Mouse (Mus musculus) left cerebral cortex, adult 2 months (tissue): ENCODE measurements around the gene Pdpk1. TPM values are rescaled to one million over a fixed set of nuclear protein-coding genes. Genes with fewer than 3 reads are reported as not detected.
A peak's percentile ranks its signal among the peaks of the same experiment; 100 is the strongest.
"Not testable (repeated sequence)": the region's sequence is repeated elsewhere in the genome, so short reads cannot be mapped to it uniquely, and the experiment has no call there.

ENCODE experiments used
- DNase-seq, 2 experiments: peaks; one replicate each; pipeline ENCODE4 v3.0.0; 2021 to 2022; ENCODE audit warnings: low spot score in 2 of 2, mixed read lengths in 1 of 2; ENCODE audit errors: extremely low spot score in 1 of 2
- H3K27ac ChIP-seq: fragments of 200-600 bp; 2 replicates; pipeline ENCODE4 v1.8.1; 2022
- H3K4me3 ChIP-seq: fragments of 200-600 bp; 2 replicates; pipeline ENCODE4 v1.8.1; 2022
- CTCF ChIP-seq: fragments of 200-600 bp; IDR thresholded peaks from 2 replicates; pipeline ENCODE4 v1.8.1; 2022; ENCODE audit warnings: antibody characterized with exemption, mild to moderate bottlenecking, moderate library complexity
- intact Hi-C: fragments of 180-260 bp; cut with DNase I; formaldehyde crosslinking; loops from one replicate; pipeline ENCODE4 v1.15.1; 2025
- total RNA-seq, 2 experiments: library from RNA; stranded (reverse); gene quantifications; 2 replicates each; pipeline ENCODE4 v1.2.3; 2021

The Pdpk1 gene
- total RNA-seq, 2 experiments from 2014 or later = 114 to 116 TPM

- TF ChIP-seq CTCF = no peak
- H3K4me3 ChIP-seq = no peak overlapping the region
- intact Hi-C loops = no loop called here
Measured at GRCm38 (mm10) chr17:24105111-24105510, 45.6 kb downstream of the Pdpk1 start.

GRCm38 (mm10) chr17:24098354-24098753, 52.4 kb downstream of the Pdpk1 start:
- DNase-seq = no peak
- no peak overlapping the region for H3K4me3 ChIP-seq
- H3K27ac ChIP-seq = no peak overlapping the region
- no peak for TF ChIP-seq CTCF
- intact Hi-C loops = no loop called here

More at GRCm38 (mm10) chr17:24105111-24105510, 45.6 kb downstream of the Pdpk1 start:
- no peak overlapping the region for H3K27ac ChIP-seq
- DNase-seq = no peak

DNA sequence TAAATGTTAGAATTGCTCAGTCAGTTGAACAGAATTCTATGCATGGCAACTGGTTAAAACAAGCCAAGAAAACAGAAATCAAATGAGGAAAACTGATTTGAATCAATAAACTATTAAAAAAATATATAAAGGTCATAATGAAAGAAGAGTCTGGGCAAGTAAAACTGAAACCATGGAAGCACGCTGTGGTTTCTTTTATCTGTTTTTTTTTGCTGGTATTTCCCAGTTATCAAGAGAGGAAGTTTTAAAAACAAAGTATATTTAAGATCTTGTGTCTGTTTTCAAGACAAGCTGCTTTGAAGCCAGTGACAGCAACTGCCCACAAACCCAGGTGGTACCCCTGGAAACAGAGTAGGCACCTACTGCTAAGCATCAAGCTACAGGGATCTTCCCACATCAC, 60.1 kb downstream of the Pdpk1 start:
- TF ChIP-seq CTCF = no peak
- Histone ChIP-seq H3K27ac (no peak overlapping the region), H3K4me3 (no peak overlapping the region)
- intact Hi-C loops = no loop called here
- no peak for DNase-seq

- DNase-seq, intact Hi-C loops, H3K27ac ChIP-seq, H3K4me3 ChIP-seq: not testable (repeated sequence)
Measured at GRCm38 (mm10) chr17:24086399-24086798, 64.3 kb downstream of the Pdpk1 start.

DNA sequence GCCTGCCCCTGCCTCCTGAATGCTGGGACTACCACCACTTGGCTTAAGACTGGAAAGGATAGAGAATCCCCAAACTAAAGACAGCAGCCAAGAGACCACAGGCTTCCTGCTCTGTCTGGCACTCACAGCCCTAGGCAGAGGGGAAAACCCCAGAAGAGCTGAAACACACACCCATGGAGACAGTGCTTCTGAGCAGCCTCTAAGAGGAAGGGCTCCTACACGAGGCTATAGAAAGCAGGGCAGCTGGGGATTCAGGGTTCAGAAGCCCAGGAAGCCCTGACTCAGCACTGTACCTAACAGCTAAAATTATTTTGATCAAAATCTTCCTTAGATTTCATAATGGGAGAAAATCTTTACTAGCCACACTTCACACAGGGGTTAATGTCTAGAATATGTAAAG, 66.1 kb downstream of the Pdpk1 start:
- no peak for DNase-seq
- Histone ChIP-seq H3K4me3 (no peak overlapping the region), H3K27ac (no peak overlapping the region)
- intact Hi-C loops = no loop called here
- no peak for TF ChIP-seq CTCF

DNA sequence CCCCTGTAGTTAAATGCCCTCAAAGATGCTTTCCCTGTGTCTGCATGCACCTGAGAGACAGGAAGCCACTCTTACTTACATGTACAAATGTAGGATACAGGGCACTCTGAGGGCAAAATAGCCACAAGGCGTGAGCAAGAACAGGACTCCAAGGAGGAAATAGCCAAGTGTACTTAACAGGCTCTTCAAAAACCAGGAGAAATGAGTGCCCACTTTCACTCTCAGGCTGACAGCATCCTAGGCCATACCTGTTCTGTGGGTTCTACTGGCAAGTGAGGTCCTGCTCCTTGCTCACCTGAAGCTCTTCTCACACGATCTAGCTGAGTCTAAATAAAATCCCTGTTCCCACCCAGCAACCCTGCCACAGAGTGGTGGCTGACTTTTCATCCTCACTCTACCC, 73.6 kb downstream of the Pdpk1 start:
- Histone ChIP-seq H3K4me3 (no peak overlapping the region), H3K27ac (no peak overlapping the region)
- TF ChIP-seq CTCF = no peak
- intact Hi-C loops = no loop called here
- DNase-seq = no peak

- intact Hi-C loops = no loop called here
- DNase-seq = peak; percentile 94 to 96
- TF ChIP-seq CTCF = no peak; the same call in 1 of the 2 replicates
- Histone ChIP-seq H3K4me3 (peak within 1 kb of the TSS; percentile 85), H3K27ac (peak within 1 kb of the TSS; percentile 90)
Measured at GRCm38 (mm10) chr17:24072919-24073696, 77.6 kb downstream of the Pdpk1 start, which contains the start of gene Kctd5. TSS of gene Kctd5 (minus strand) at chr17:24073485.

DNA sequence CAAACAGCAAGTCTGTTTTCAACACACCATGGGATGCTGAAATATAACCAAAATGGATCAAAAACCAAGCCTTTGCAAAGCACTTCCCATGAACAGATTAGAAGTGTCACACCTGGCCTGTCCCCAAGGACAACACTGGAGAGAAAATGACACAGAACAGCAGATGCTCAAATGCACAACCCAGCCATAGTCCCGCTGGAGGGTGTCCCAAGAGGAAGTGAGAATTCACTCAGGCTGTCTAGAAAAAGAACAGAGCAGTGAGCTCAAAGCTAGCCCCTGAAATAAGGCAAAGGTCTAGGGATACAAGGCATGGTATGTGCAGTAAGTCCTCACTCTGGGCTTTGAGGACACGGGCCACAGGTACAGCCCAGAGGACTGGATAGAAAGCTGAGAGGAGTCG, 81.2 kb downstream of the Pdpk1 start:
- Histone ChIP-seq H3K4me3 (no peak overlapping the region), H3K27ac (peak overlapping the region; percentile 13; the same call in 1 of the 2 replicates)
- no peak for DNase-seq
- intact Hi-C loops = no loop called here
- no peak for TF ChIP-seq CTCF

DNA sequence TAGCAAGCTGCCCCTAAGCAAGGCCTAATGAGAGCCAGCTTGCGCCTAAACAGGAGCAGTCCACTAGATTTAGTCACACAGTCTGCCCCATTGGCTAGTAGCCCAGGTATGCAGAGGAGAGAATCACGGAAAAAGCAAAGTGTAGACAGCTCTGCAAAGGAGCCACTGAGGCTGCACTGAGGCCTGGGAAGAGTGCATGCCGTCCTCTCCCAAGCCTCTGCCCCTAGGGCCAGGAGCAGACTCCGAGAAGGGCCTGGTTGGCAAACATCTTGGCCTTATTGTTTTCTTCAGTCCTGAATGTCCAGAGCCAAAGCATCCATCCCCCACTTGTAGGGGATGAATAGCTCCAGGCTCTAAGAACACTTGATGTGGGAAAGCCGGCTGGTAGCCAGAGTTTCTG, 82.5 kb downstream of the Pdpk1 start:
- intact Hi-C loops = no loop called here
- peak overlapping the region; percentile 47 for H3K27ac ChIP-seq
- TF ChIP-seq CTCF = no peak
- DNase-seq = peak in 1 of 2 experiments; percentile 35
- no peak overlapping the region for H3K4me3 ChIP-seq

DNA sequence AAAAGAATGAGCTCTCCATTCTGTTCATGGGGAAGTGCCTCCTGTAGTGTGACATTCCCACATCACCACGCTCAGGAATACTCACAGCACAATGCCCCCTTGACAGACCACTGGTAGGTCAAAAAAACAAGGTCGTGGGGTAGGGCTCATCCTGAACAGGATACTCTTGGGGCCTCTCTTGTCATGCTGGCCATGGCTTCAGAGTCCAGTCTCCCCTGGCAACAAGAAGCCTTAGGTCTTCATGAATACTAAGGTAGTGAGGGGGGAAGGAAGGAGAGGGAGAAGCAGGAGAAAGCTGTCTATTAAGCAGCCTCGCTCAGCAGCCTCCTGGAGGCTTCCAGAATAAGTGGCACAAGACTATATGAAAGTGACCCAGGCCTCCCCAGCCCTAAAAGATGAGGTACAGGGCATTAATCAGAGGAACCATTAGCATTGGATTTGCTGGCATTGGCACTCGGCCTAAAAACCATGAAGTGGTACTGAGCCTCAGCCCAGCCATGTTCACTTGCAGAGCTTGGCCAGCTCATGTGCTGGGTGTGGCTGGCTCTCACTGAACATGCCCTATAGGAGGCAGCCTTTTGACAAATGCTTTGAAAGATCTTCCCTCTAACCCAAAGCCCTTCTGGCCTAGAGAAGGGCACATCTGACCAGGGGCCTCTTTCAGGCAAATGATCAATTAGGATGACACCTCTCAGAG, 88.1 kb downstream of the Pdpk1 start:
- H3K27ac ChIP-seq = no peak overlapping the region
- no peak for TF ChIP-seq CTCF
- intact Hi-C loops = no loop called here
- DNase-seq = no peak
- no peak overlapping the region for H3K4me3 ChIP-seq

- no peak for TF ChIP-seq CTCF
- Histone ChIP-seq H3K4me3 (no peak overlapping the region), H3K27ac (no peak overlapping the region)
- intact Hi-C loops = no loop called here
- DNase-seq = no peak
Measured at GRCm38 (mm10) chr17:24057730-24058245, 92.9 kb downstream of the Pdpk1 start.
